Mouse (Mus musculus): ENCODE measurements around the gene Rbl2. TPM values are rescaled to one million over a fixed set of nuclear protein-coding genes. Genes with fewer than 3 reads are reported as not detected.

The Rbl2 gene
- 7.2 and 8.2 TPM in 2 replicates for polyA plus RNA-seq (2016; fragmentation: Nextera tagmentation; extraction: Ambion mirVana)

GRCm38 (mm10) chr8:91069834-91070233 is at the start of gene Rbl2:
Gene Rbl2 (plus strand): TSS chr8:91070057.
- H3K27me3 ChIP-seq (ENCODE audit: poor library complexity, severe bottlenecking): no peaks in the 10 kb centered on the region
- H3K27ac ChIP-seq: peak within 1 kb of the TSS; percentile 86
- no peaks in the 10 kb centered on the region for H3K9me3 ChIP-seq
- peaks cover 27% of the 10 kb centered on the region for H3K4me1 ChIP-seq
- H3K4me3 ChIP-seq: peak within 1 kb of the TSS; percentile 90
- DNase-seq (ENCODE audit: extremely low spot score, low spot score): peak; percentile 93
- WGBS: under 1% methylated on average over 25 of the region's 25 CpGs
- H3K36me3 ChIP-seq (replicated peaks): no peaks in the 10 kb centered on the region

- H3K9me3 ChIP-seq: no peaks in the 10 kb centered on the region
- WGBS: 83% methylated on average over 6 of the region's 6 CpGs
- H3K4me1 ChIP-seq: no peaks in the 10 kb centered on the region
- H3K27me3 ChIP-seq (ENCODE audit: poor library complexity, severe bottlenecking): no peaks in the 10 kb centered on the region
- H3K27ac ChIP-seq: no peak overlapping the region
- no peak for DNase-seq (ENCODE audit: extremely low spot score, low spot score)
- no peak overlapping the region for H3K4me3 ChIP-seq
- peaks cover 98% of the 10 kb centered on the region for H3K36me3 ChIP-seq (replicated peaks)
Measured at GRCm38 (mm10) chr8:91034417-91034816, 35.4 kb upstream of the Rbl2 start.

- no peaks in the 10 kb centered on the region for H3K4me1 ChIP-seq
- no peak overlapping the region for H3K4me3 ChIP-seq
- peaks cover 99% of the 10 kb centered on the region for H3K36me3 ChIP-seq (replicated peaks)
- WGBS: 93% methylated on average over 6 of the region's 6 CpGs
- no peaks in the 10 kb centered on the region for H3K27me3 ChIP-seq (ENCODE audit: poor library complexity, severe bottlenecking)
- DNase-seq (ENCODE audit: extremely low spot score, low spot score): no peak
- H3K27ac ChIP-seq: no peak overlapping the region
- no peaks in the 10 kb centered on the region for H3K9me3 ChIP-seq
Measured at GRCm38 (mm10) chr8:91036905-91037304, 33.0 kb upstream of the Rbl2 start.

- peaks cover 100% of the 10 kb centered on the region for H3K36me3 ChIP-seq (replicated peaks)
Measured at GRCm38 (mm10) chr8:91038637-91039036, 31.2 kb upstream of the Rbl2 start.

GRCm38 (mm10) chr8:91046370-91046769 is 23.5 kb upstream of the Rbl2 start:
- Histone ChIP-seq H3K9me3 (no peaks in the 10 kb centered on the region), H3K27me3 (ENCODE audit: poor library complexity, severe bottlenecking) (no peaks in the 10 kb centered on the region), H3K27ac (no peak overlapping the region), H3K4me3 (no peak overlapping the region), H3K4me1 (no peaks in the 10 kb centered on the region), H3K36me3 (replicated peaks) (peaks cover 96% of the 10 kb centered on the region)
- no peak for DNase-seq (ENCODE audit: extremely low spot score, low spot score)
- 95% methylated on average over 4 of the region's 4 CpGs for WGBS

More at GRCm38 (mm10) chr8:91038637-91039036, 31.2 kb upstream of the Rbl2 start:
- Histone ChIP-seq H3K27ac (no peak overlapping the region), H3K4me1 (no peaks in the 10 kb centered on the region), H3K4me3 (no peak overlapping the region), H3K27me3 (ENCODE audit: poor library complexity, severe bottlenecking) (no peaks in the 10 kb centered on the region), H3K9me3 (no peaks in the 10 kb centered on the region)
- DNase-seq (ENCODE audit: extremely low spot score, low spot score): no peak
- 95% methylated on average over 1 of the region's 1 CpGs for WGBS

- no peak overlapping the region for H3K27ac ChIP-seq
- H3K4me3 ChIP-seq: no peak overlapping the region
- H3K4me1 ChIP-seq: no peaks in the 10 kb centered on the region
- WGBS: 87% methylated on average over 8 of the region's 8 CpGs
- DNase-seq (ENCODE audit: extremely low spot score, low spot score): no peak
- no peaks in the 10 kb centered on the region for H3K27me3 ChIP-seq (ENCODE audit: poor library complexity, severe bottlenecking)
- no peaks in the 10 kb centered on the region for H3K9me3 ChIP-seq
- H3K36me3 ChIP-seq (replicated peaks): peaks cover 74% of the 10 kb centered on the region
Measured at GRCm38 (mm10) chr8:91051037-91051436, 18.8 kb upstream of the Rbl2 start.

- peaks cover 51% of the 10 kb centered on the region for H3K36me3 ChIP-seq (replicated peaks)
Measured at GRCm38 (mm10) chr8:91054418-91054817, 15.4 kb upstream of the Rbl2 start.

GRCm38 (mm10) chr8:91056848-91057247 is 13.0 kb upstream of the Rbl2 start:
- no peak overlapping the region for H3K4me3 ChIP-seq
- DNase-seq (ENCODE audit: extremely low spot score, low spot score): no peak
- no peaks in the 10 kb centered on the region for H3K27me3 ChIP-seq (ENCODE audit: poor library complexity, severe bottlenecking)
- no peak overlapping the region for H3K27ac ChIP-seq
- H3K9me3 ChIP-seq: no peaks in the 10 kb centered on the region
- peaks cover 27% of the 10 kb centered on the region for H3K36me3 ChIP-seq (replicated peaks)
- H3K4me1 ChIP-seq: peaks cover 6% of the 10 kb centered on the region
- whole genome bisulfite sequencing: 65% methylated on average over 3 of the region's 3 CpGs

More at GRCm38 (mm10) chr8:91054418-91054817, 15.4 kb upstream of the Rbl2 start:
- no peak for DNase-seq (ENCODE audit: extremely low spot score, low spot score)
- WGBS: 93% methylated on average over 4 of the region's 4 CpGs
- Histone ChIP-seq H3K4me3 (no peak overlapping the region), H3K27ac (no peak overlapping the region), H3K9me3 (no peaks in the 10 kb centered on the region), H3K27me3 (ENCODE audit: poor library complexity, severe bottlenecking) (no peaks in the 10 kb centered on the region), H3K4me1 (no peaks in the 10 kb centered on the region)

GRCm38 (mm10) chr8:91059086-91059578 is 10.7 kb upstream of the Rbl2 start:
- DNase-seq (ENCODE audit: extremely low spot score, low spot score): no peak
- H3K4me3 ChIP-seq: no peak overlapping the region
- H3K9me3 ChIP-seq: no peaks in the 10 kb centered on the region
- no peaks in the 10 kb centered on the region for H3K27me3 ChIP-seq (ENCODE audit: poor library complexity, severe bottlenecking)
- H3K27ac ChIP-seq: no peak overlapping the region
- H3K36me3 ChIP-seq (replicated peaks): peaks cover 12% of the 10 kb centered on the region; the same call in 1 of the 2 replicates
- H3K4me1 ChIP-seq: peaks cover 6% of the 10 kb centered on the region

GRCm38 (mm10) chr8:91059884-91060510 is 9.9 kb upstream of the Rbl2 start:
- H3K9me3 ChIP-seq: no peaks in the 10 kb centered on the region
- H3K27me3 ChIP-seq (ENCODE audit: poor library complexity, severe bottlenecking): no peaks in the 10 kb centered on the region
- no peak overlapping the region for H3K4me3 ChIP-seq
- H3K27ac ChIP-seq: no peak overlapping the region
- H3K36me3 ChIP-seq (replicated peaks): peaks cover 10% of the 10 kb centered on the region; the same call in 1 of the 2 replicates
- peaks cover 6% of the 10 kb centered on the region for H3K4me1 ChIP-seq
- no peak for DNase-seq (ENCODE audit: extremely low spot score, low spot score)
- WGBS: 90% methylated on average over 7 of the region's 7 CpGs

- 76% methylated on average over 19 of the region's 19 CpGs for WGBS
- H3K4me3 ChIP-seq: no peak overlapping the region
- no peak for DNase-seq (ENCODE audit: extremely low spot score, low spot score)
Measured at GRCm38 (mm10) chr8:91060555-91061471, 9.0 kb upstream of the Rbl2 start.

GRCm38 (mm10) chr8:91065179-91065578 is 4.7 kb upstream of the Rbl2 start:
- H3K36me3 ChIP-seq (replicated peaks): no peaks in the 10 kb centered on the region
- peaks cover 19% of the 10 kb centered on the region for H3K4me1 ChIP-seq
- H3K27ac ChIP-seq: no peak overlapping the region
- no peaks in the 10 kb centered on the region for H3K27me3 ChIP-seq (ENCODE audit: poor library complexity, severe bottlenecking)
- no peaks in the 10 kb centered on the region for H3K9me3 ChIP-seq
- no peak overlapping the region for H3K4me3 ChIP-seq
- WGBS: 84% methylated on average over 4 of the region's 4 CpGs
- no peak for DNase-seq (ENCODE audit: extremely low spot score, low spot score)

More at GRCm38 (mm10) chr8:91060555-91061471, 9.0 kb upstream of the Rbl2 start:
- peak overlapping the region; percentile 51 for H3K27ac ChIP-seq
- peaks cover 7% of the 10 kb centered on the region; the same call in 1 of the 2 replicates for H3K36me3 ChIP-seq (replicated peaks)
- no peaks in the 10 kb centered on the region for H3K27me3 ChIP-seq (ENCODE audit: poor library complexity, severe bottlenecking)
- peaks cover 6% of the 10 kb centered on the region for H3K4me1 ChIP-seq
- H3K9me3 ChIP-seq: no peaks in the 10 kb centered on the region

- H3K4me1 ChIP-seq: peaks cover 27% of the 10 kb centered on the region
- no peaks in the 10 kb centered on the region for H3K36me3 ChIP-seq (replicated peaks)
- no peaks in the 10 kb centered on the region for H3K27me3 ChIP-seq (ENCODE audit: poor library complexity, severe bottlenecking)
- no peak for DNase-seq (ENCODE audit: extremely low spot score, low spot score)
- peak overlapping the region; percentile 90 for H3K4me3 ChIP-seq
- no peaks in the 10 kb centered on the region for H3K9me3 ChIP-seq
- H3K27ac ChIP-seq: peak overlapping the region; percentile 86
- 12% methylated on average over 10 of the region's 10 CpGs for WGBS
Measured at GRCm38 (mm10) chr8:91069407-91069806, 450 bp upstream of the Rbl2 start.

Data from forebrain, embryonic 10.5 days (tissue).